Mouse (Mus musculus) stomach, embryonic 16.5 days (tissue): ENCODE measurements around the gene Lmx1b. TPM values are rescaled to one million over a fixed set of nuclear protein-coding genes. Genes with fewer than 3 reads are reported as not detected.
A peak's percentile ranks its signal among the peaks of the same experiment; 100 is the strongest.

Experiments used
- ATAC-seq: fragments of 200-750 bp; cut with Nextera tagmentation; 2 replicates; pipeline ENCODE4 v1.8.0; 2017; ENCODE audit warnings: moderate number of reproducible peaks, moderate TSS enrichment; ENCODE audit not compliant: insufficient read depth, low FRiP score
- H3K27ac ChIP-seq: fragments of 300-500 bp; sonication (generic); 2 replicates; pipeline ENCODE4 v1.5.1; 2014; ENCODE audit warnings: low read length
- H3K27me3 ChIP-seq: fragments of 300-500 bp; sonication (generic); 2 replicates; pipeline ENCODE4 v1.6.1; 2014; ENCODE audit warnings: low read length, control low read depth, mixed read lengths; ENCODE audit not compliant: control insufficient read depth, insufficient read depth
- H3K36me3 ChIP-seq: fragments of 300-500 bp; sonication (generic); 2 replicates; pipeline ENCODE4 v1.6.1; 2014; ENCODE audit warnings: low read length; ENCODE audit not compliant: control insufficient read depth, insufficient read depth
- H3K4me1 ChIP-seq: fragments of 300-500 bp; sonication (generic); 2 replicates; pipeline ENCODE4 v1.6.1; 2014; ENCODE audit warnings: low read length, control low read depth, mixed read lengths; ENCODE audit not compliant: control insufficient read depth, insufficient read depth
- H3K4me2 ChIP-seq: fragments of 300-500 bp; sonication (generic); 2 replicates; pipeline ENCODE4 v1.6.1; 2014; ENCODE audit warnings: low read depth, low read length, mixed read lengths
- H3K4me3 ChIP-seq: fragments of 300-500 bp; sonication (generic); replicated peaks from 2 replicates; pipeline ENCODE4 v1.5.1; 2014; ENCODE audit warnings: mild to moderate bottlenecking, low read length
- H3K9ac ChIP-seq: fragments of 300-500 bp; sonication (generic); 2 replicates; pipeline ENCODE4 v1.6.1; 2014; ENCODE audit warnings: low read length
- H3K9me3 ChIP-seq: fragments of 300-500 bp; sonication (generic); replicated peaks from 2 replicates; pipeline ENCODE4 v1.6.1; 2016; ENCODE audit warnings: low read length, control low read depth; ENCODE audit not compliant: control insufficient read depth
- WGBS: fragments of 180-500 bp; shearing (Covaris S2); extraction: QIAGEN DNeasy Blood & Tissue Kit; methylation state at CpG from one replicate; pipeline ENCODE4 v1.1.7; 2014; 5-methylcytosine and 5-hydroxymethylcytosine counted together
- polyA plus RNA-seq: library from polyadenylated mRNA; unstranded; fragments of >200 nt; fragmentation: Nextera tagmentation; extraction: Ambion mirVana; gene quantifications from 2 replicates; pipeline ENCODE4 v1.2.1, GENCODE M21; 2015

The Lmx1b gene
- polyA plus RNA-seq, 1 experiment from 2014 or later, result not detected

- Histone ChIP-seq H3K9ac (0 out of 2 replicates have a peak overlapping the region, but pooled peaks have one; percentile 26), H3K9me3 (no peaks in the 10 kb centered on the region), H3K4me2 (no peak overlapping the region), H3K27me3 (no peaks in the 10 kb centered on the region), H3K4me1 (peaks cover 18% of the 10 kb centered on the region), H3K27ac (no peak overlapping the region), H3K4me3 (no peak overlapping the region), H3K36me3 (no peaks in the 10 kb centered on the region)
- ATAC-seq, result peak; percentile 48; the same call in 1 of the 2 replicates
- WGBS, result 35% methylated on average over 7 of the region's 7 CpGs
Observed at GRCm38 (mm10) chr2:33595085-33595423, 45.3 kb downstream of the Lmx1b start.

DNA sequence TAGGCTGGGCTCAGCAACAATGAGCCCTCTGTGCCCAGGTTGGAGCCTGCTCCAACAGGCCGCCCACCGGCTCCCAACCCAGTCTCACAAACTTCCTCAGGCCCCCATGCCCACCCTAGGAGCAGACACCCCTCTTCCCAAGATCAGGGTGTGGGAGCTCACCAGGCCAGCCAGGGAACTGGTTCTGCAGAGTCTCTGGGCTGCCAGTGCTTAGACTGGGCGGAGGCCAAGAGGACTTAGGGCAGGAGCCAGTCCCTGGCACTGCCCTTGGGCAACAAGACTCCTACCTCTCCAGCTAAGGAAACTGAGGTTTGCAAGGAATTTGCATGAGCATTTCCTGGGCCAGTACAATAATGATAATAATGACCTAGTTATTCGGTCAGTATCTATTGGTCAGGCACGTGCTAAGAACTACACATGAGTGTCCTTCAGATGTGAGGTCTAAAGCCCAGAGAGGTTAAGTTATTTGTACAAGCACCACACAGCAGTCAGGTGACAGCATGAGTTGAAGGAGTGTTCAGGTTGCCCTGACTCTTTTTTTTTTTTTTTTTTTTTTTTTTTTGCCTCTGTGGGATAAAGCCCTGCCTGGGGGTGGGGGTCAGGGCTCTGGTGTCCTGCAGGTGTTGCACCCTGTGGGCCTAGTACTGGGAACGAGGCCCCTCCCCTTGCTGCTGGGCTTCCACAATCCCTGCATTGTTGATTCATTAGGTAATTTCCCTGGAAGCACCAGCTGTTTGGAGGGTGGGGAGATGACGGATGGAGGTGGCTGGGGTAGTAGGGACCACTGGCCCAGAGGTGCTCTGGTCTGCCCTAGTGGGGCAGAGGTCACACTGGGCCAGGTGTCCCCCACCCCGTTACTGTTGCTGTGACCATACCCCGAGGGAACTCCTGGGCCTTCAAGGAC lies 45.9 kb downstream of the Lmx1b start:
- no peak overlapping the region for H3K9ac ChIP-seq
- no peak overlapping the region for H3K4me2 ChIP-seq
- 56% methylated on average over 9 of the region's 9 CpGs for WGBS
- no peaks in the 10 kb centered on the region for H3K36me3 ChIP-seq
- no peaks in the 10 kb centered on the region for H3K27me3 ChIP-seq
- H3K9me3 ChIP-seq, result no peaks in the 10 kb centered on the region
- no peak overlapping the region for H3K27ac ChIP-seq
- ATAC-seq, result no peak; the same call in 1 of the 2 replicates
- H3K4me1 ChIP-seq, result peaks cover 18% of the 10 kb centered on the region
- no peak overlapping the region for H3K4me3 ChIP-seq

DNA sequence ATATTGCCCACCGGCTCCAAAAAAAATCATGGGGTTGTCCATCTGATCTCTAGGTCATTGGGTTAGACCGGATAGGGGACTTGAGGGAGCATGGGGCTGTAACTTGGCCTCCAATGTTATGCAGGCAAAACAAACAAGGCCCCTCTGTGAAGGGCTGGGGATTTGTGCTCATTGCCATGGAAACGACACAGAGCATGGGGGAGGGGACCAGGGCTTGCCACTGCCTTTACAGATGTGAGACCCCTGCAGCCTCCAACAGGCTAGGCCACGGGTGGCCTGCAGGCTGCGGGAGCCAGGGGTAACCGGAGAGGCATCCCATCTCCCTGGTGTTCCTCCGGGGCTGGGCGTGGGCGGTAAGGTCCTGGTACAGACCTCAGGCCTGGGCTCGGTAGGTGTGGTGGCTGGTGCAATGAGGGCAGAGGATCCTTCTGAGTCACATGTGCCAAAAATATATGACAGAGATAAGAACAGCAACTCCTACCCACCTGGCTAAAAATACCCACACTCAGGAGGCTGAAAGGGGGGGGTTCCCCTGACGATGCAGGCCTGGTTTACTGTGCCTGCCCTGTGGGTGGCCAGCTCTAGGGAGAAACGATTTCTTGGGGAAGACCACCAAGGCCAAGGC lies 47.3 kb downstream of the Lmx1b start:
- 28% methylated on average over 12 of the region's 12 CpGs for WGBS

GRCm38 (mm10) chr2:33589280-33589679 lies 51.0 kb downstream of the Lmx1b start:
- Histone ChIP-seq H3K4me1 (peaks cover 4% of the 10 kb centered on the region; the same call in 1 of the 2 replicates), H3K27ac (no peak overlapping the region), H3K9me3 (no peaks in the 10 kb centered on the region), H3K36me3 (no peaks in the 10 kb centered on the region), H3K9ac (no peak overlapping the region), H3K27me3 (0 out of 2 replicates have a peak, but pooled peaks cover 6% of the 10 kb centered on the region), H3K4me2 (no peak overlapping the region), H3K4me3 (no peak overlapping the region)
- ATAC-seq, result no peak
- 72% methylated on average over 9 of the region's 9 CpGs for WGBS

More for the DNA sequence above, 47.3 kb downstream of the Lmx1b start:
- Histone ChIP-seq H3K9me3 (no peaks in the 10 kb centered on the region), H3K36me3 (no peaks in the 10 kb centered on the region), H3K4me2 (no peak overlapping the region), H3K27ac (no peak overlapping the region), H3K27me3 (no peaks in the 10 kb centered on the region), H3K4me1 (peaks cover 13% of the 10 kb centered on the region), H3K4me3 (no peak overlapping the region), H3K9ac (no peak overlapping the region)
- ATAC-seq, result no peak

GRCm38 (mm10) chr2:33584937-33585910 lies 55.1 kb downstream of the Lmx1b start:
- H3K4me2 ChIP-seq, result no peak overlapping the region
- H3K27ac ChIP-seq, result no peak overlapping the region
- H3K4me1 ChIP-seq, result peaks cover 16% of the 10 kb centered on the region
- no peaks in the 10 kb centered on the region for H3K36me3 ChIP-seq
- H3K9ac ChIP-seq, result no peak overlapping the region
- no peak overlapping the region for H3K4me3 ChIP-seq
- no peaks in the 10 kb centered on the region for H3K9me3 ChIP-seq
- WGBS, result 38% methylated on average over 29 of the region's 29 CpGs
- no peak for ATAC-seq
- H3K27me3 ChIP-seq, result peaks cover 40% of the 10 kb centered on the region

- ATAC-seq, result no peak
- no peak overlapping the region for H3K4me3 ChIP-seq
- H3K27ac ChIP-seq, result no peak overlapping the region
- H3K9me3 ChIP-seq, result no peaks in the 10 kb centered on the region
- no peak overlapping the region for H3K9ac ChIP-seq
- peaks cover 46% of the 10 kb centered on the region for H3K27me3 ChIP-seq
- 27% methylated on average over 6 of the region's 6 CpGs for WGBS
- peaks cover 16% of the 10 kb centered on the region for H3K4me1 ChIP-seq
- no peak overlapping the region for H3K4me2 ChIP-seq
- no peaks in the 10 kb centered on the region for H3K36me3 ChIP-seq
Observed at GRCm38 (mm10) chr2:33583761-33584160, 56.5 kb downstream of the Lmx1b start.

DNA sequence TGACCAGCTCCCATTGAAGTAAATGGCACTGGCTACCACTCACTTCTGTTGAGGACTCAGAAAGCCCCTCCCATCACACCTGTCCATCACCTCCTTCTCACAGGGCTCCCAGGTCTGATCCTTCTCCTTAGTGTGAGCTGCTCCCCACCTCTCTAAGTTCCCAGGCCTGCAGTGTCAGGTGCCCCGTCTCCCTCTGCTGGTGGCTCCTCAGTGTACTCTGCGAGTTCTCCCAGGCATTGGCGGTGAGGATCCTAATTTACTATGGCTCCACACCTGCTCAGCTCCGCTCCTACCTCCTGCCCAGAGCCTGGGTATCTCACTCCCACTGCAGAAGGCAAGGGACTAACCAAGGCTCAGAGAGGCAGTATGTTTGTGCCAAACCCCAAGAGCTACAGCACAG lies 57.0 kb downstream of the Lmx1b start:
- no peaks in the 10 kb centered on the region for H3K9me3 ChIP-seq
- H3K4me3 ChIP-seq, result no peak overlapping the region
- no peak overlapping the region for H3K4me2 ChIP-seq
- no peak overlapping the region for H3K9ac ChIP-seq
- WGBS, result 12% methylated on average over 4 of the region's 4 CpGs
- H3K4me1 ChIP-seq, result peaks cover 16% of the 10 kb centered on the region
- no peak overlapping the region for H3K27ac ChIP-seq
- peaks cover 46% of the 10 kb centered on the region for H3K27me3 ChIP-seq
- no peaks in the 10 kb centered on the region for H3K36me3 ChIP-seq
- no peak for ATAC-seq

DNA sequence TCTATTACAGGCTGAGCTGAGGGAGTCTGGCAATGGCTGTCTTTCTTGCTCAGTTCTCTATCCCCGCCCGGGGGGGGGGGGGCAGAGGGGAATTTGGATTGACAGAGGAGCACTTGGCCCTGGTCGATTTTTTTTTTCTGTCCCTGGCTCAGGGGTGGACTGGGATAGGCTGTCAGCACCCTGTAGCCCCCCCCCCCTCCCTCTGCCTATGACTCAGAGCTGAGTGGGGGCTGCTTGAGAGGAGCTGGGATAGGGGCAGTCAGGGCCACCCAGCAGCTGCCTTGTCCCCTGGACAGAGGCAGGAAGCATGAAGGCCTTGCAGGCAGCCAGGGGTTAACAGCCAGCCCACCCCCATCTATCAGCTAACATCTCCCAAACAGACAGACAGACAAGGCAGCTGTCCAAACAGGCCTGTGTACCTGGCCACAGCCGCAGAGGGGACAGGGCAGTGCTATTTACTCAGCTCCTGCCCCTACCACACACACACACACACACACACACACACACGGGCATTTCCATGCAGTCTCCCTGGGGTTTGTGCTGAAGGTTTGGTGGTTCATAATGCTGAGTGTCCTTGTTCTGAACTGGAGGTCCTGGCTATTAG lies 57.8 kb downstream of the Lmx1b start:
- ATAC-seq, result peak; percentile 56
- Histone ChIP-seq H3K4me1 (peaks cover 16% of the 10 kb centered on the region), H3K27me3 (peaks cover 46% of the 10 kb centered on the region), H3K27ac (no peak overlapping the region), H3K9me3 (no peaks in the 10 kb centered on the region), H3K4me2 (no peak overlapping the region), H3K36me3 (no peaks in the 10 kb centered on the region), H3K9ac (no peak overlapping the region), H3K4me3 (no peak overlapping the region)
- WGBS, result 2% methylated on average over 5 of the region's 5 CpGs
